Mouse (Mus musculus): ENCODE measurements around the gene Trank1.

Trank1 gene

GRCm38 (mm10) chr9:111381056-111382025, 69.8 kb downstream of the Trank1 start:
- DNase-seq (ENCODE audit: low read depth in 1 of 2, low spot score in 2 of 2): no peak

GRCm38 (mm10) chr9:111382469-111382868, 70.9 kb downstream of the Trank1 start:
- no peak for DNase-seq (ENCODE audit: low read depth in 1 of 2, low spot score in 2 of 2)

- DNase-seq (ENCODE audit: low read depth in 1 of 2, low spot score in 2 of 2): no peak
Observed at GRCm38 (mm10) chr9:111383046-111383445, 71.5 kb downstream of the Trank1 start.

- DNase-seq (ENCODE audit: low read depth in 1 of 2, low spot score in 2 of 2): no peak
Observed at GRCm38 (mm10) chr9:111383756-111384155, 72.2 kb downstream of the Trank1 start.

- no peak for DNase-seq (ENCODE audit: low read depth in 1 of 2, low spot score in 2 of 2)
Observed at GRCm38 (mm10) chr9:111385526-111386491, 74.3 kb downstream of the Trank1 start.

GRCm38 (mm10) chr9:111386569-111386968, 75.0 kb downstream of the Trank1 start:
- DNase-seq (ENCODE audit: low read depth in 1 of 2, low spot score in 2 of 2): no peak

GRCm38 (mm10) chr9:111387576-111387975, 76.0 kb downstream of the Trank1 start:
- DNase-seq (ENCODE audit: low read depth in 1 of 2, low spot score in 2 of 2): no peak

- DNase-seq (ENCODE audit: low read depth in 1 of 2, low spot score in 2 of 2): no peak
Observed at GRCm38 (mm10) chr9:111390016-111390415, 78.5 kb downstream of the Trank1 start.

- DNase-seq (ENCODE audit: low read depth in 1 of 2, low spot score in 2 of 2): no peak
Observed at GRCm38 (mm10) chr9:111391036-111391435, 79.5 kb downstream of the Trank1 start.

GRCm38 (mm10) chr9:111391926-111392442, 80.4 kb downstream of the Trank1 start:
- no peak for DNase-seq (ENCODE audit: low read depth in 1 of 2, low spot score in 2 of 2)

- no peak for DNase-seq (ENCODE audit: low read depth in 1 of 2, low spot score in 2 of 2)
Observed at GRCm38 (mm10) chr9:111395265-111395664, 83.7 kb downstream of the Trank1 start.

GRCm38 (mm10) chr9:111398059-111398458, 86.5 kb downstream of the Trank1 start:
- no peak for DNase-seq (ENCODE audit: low read depth in 1 of 2, low spot score in 2 of 2)

GRCm38 (mm10) chr9:111400089-111400488, 88.5 kb downstream of the Trank1 start:
- DNase-seq (ENCODE audit: low read depth in 1 of 2, low spot score in 2 of 2): no peak

GRCm38 (mm10) chr9:111403159-111403558, 91.6 kb downstream of the Trank1 start:
- no peak for DNase-seq (ENCODE audit: low read depth in 1 of 2, low spot score in 2 of 2)

- DNase-seq (ENCODE audit: low read depth in 1 of 2, low spot score in 2 of 2): no peak
Observed at GRCm38 (mm10) chr9:111404346-111405079, 93.0 kb downstream of the Trank1 start.

GRCm38 (mm10) chr9:111405080-111405428, 93.5 kb downstream of the Trank1 start:
- DNase-seq (ENCODE audit: low read depth in 1 of 2, low spot score in 2 of 2): no peak

GRCm38 (mm10) chr9:111408012-111408411, 96.5 kb downstream of the Trank1 start:
- no peak for DNase-seq (ENCODE audit: low read depth in 1 of 2, low spot score in 2 of 2)

GRCm38 (mm10) chr9:111408427-111408826, 96.9 kb downstream of the Trank1 start:
- DNase-seq (ENCODE audit: low read depth in 1 of 2, low spot score in 2 of 2): no peak

- DNase-seq (ENCODE audit: low read depth in 1 of 2, low spot score in 2 of 2): no peak
Observed at GRCm38 (mm10) chr9:111412471-111413160, 101.1 kb downstream of the Trank1 start.

- no peak for DNase-seq (ENCODE audit: low read depth in 1 of 2, low spot score in 2 of 2)
Observed at GRCm38 (mm10) chr9:111421862-111422261, 110.3 kb downstream of the Trank1 start.

All from monocyte, adult 2 months (primary cell).